Mouse (Mus musculus) E14TG2a.4 (cell line): Measurements from ENCODE around the gene Pigq.
A peak's percentile ranks its signal among the peaks of the same experiment; 100 is the strongest.

ENCODE experiments used
- H3K27me3 ChIP-seq: 2 replicates; pipeline ENCODE4 v1.6.1; 2014; ENCODE audit warnings: low read length, control low read depth; ENCODE audit not compliant: insufficient read depth
- H3K36me3 ChIP-seq: 2 replicates; pipeline ENCODE4 v1.6.1; 2014; ENCODE audit warnings: low read length, control low read depth; ENCODE audit not compliant: insufficient read depth
- H3K4me1 ChIP-seq: replicated peaks from 2 replicates; pipeline ENCODE4 v1.6.1; 2014; ENCODE audit warnings: low read depth, low read length, control low read depth
- H3K4me3 ChIP-seq: replicated peaks from 2 replicates; pipeline ENCODE4 v1.5.1; 2014; ENCODE audit warnings: mild to moderate bottlenecking, low read length
- H3K9me3 ChIP-seq: 2 replicates; pipeline ENCODE4 v1.6.1; 2014; ENCODE audit warnings: low read length, control low read depth
- CTCF ChIP-seq: conservative IDR thresholded peaks from 2 replicates; pipeline ENCODE4 v1.5.1; 2014; ENCODE audit warnings: low read length
- NANOG ChIP-seq: IDR thresholded peaks from 2 replicates; pipeline ENCODE4 v1.6.1; 2014; ENCODE audit warnings: borderline replicate concordance, low read length, mixed read lengths
- POU5F1 ChIP-seq: IDR thresholded peaks from 2 replicates; pipeline ENCODE4 v1.6.1; 2014; ENCODE audit warnings: low read length, borderline replicate concordance

The Pigq gene

DNA sequence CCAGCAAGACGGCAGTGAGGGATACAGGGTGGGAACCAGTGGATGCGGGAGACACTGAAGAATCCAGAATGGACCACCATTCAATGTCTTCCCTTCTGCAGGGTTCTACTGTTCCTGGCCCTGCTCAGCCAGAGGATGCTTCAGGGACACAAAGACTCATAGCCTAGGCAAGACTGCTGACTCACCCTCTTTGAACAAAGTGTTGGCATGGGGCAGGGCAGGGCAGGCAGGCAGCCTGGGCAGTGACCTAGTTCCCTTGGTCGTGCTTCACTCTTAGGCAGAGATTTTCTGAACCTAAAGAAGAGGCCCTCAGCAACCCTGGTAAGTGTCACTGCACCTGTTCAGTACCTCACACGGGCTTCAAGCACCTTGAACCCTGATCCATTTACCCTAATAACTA is 32.9 kb downstream of the Pigq start:
- Histone ChIP-seq H3K4me1 (peaks cover 38% of the 10 kb centered on the region), H3K36me3 (peaks cover 56% of the 10 kb centered on the region), H3K4me3 (no peak overlapping the region), H3K9me3 (no peaks in the 10 kb centered on the region), H3K27me3 (no peaks in the 10 kb centered on the region)
- TF ChIP-seq CTCF (no peak), POU5F1 (no peak), NANOG (no peak)

DNA sequence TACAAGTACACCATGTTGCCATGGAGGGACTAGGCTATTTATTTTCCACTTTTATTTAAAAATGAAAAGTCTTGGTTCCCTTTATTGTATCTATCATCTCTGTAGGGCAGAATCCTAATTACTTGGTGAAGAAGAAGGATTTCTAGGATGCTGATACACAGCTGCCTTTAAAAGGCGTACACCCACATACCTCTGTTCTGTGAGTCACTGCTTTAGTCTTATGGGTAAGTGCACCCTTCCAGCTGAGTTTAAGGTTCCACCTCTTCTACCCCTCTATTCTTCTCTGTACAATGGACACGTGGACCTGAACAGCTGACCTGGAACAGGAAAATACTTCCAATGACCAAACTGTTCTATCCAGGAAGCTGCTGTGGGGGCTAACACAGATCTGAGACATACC is 37.1 kb downstream of the Pigq start:
- Histone ChIP-seq H3K4me1 (peaks cover 29% of the 10 kb centered on the region), H3K27me3 (no peaks in the 10 kb centered on the region), H3K9me3 (no peaks in the 10 kb centered on the region), H3K36me3 (peaks cover 36% of the 10 kb centered on the region), H3K4me3 (no peak overlapping the region)
- no peak for TF ChIP-seq CTCF

DNA sequence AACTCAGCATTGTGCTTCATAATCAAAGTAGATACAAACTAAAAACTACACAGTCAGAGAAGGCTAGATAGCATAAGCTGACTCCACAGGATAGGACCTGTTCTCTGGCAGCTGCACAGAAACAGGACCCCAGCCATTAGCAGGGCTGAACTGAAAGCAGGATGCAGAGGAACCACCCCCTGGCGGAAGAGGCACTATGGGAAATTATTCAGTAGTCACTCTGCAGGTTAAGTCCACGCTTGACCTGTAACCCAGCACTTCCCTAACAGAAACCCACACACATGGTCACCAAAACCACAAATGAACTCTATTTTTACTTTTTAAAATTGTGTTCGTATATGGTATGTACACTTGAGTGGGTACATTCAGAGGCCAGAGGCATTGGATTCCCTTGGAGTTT is 41.7 kb downstream of the Pigq start:
- peaks cover 25% of the 10 kb centered on the region for H3K4me1 ChIP-seq
- peaks cover 40% of the 10 kb centered on the region for H3K36me3 ChIP-seq
- H3K27me3 ChIP-seq = no peaks in the 10 kb centered on the region
- H3K4me3 ChIP-seq = no peak overlapping the region
- no peaks in the 10 kb centered on the region for H3K9me3 ChIP-seq
- TF ChIP-seq NANOG = no peak
- no peak for TF ChIP-seq POU5F1
- no peak for TF ChIP-seq CTCF

DNA sequence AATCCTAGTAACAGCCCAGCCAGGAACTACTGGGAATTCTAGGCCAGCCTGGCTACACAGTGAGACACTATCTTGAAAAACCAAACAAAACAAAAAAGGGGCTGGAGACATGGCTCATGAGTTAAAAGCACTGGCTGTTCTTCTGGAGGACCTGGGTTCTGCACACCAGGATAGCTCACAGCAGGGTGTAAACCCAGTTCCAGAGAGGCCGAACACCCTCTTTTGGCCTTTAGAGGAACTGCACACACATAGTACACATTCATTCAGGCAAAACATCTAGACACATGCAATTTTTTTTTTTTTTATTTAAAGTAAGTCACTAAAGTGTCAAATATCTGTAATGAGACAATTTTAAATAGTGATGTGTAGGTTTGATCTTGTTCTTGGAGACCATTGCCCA is 44.5 kb downstream of the Pigq start:
- no peaks in the 10 kb centered on the region for H3K9me3 ChIP-seq
- H3K4me1 ChIP-seq = peaks cover 44% of the 10 kb centered on the region
- no peak overlapping the region for H3K4me3 ChIP-seq
- H3K27me3 ChIP-seq = no peaks in the 10 kb centered on the region
- peaks cover 32% of the 10 kb centered on the region for H3K36me3 ChIP-seq
- peak; percentile 42 for TF ChIP-seq CTCF
- no peak for TF ChIP-seq NANOG
- no peak for TF ChIP-seq POU5F1

DNA sequence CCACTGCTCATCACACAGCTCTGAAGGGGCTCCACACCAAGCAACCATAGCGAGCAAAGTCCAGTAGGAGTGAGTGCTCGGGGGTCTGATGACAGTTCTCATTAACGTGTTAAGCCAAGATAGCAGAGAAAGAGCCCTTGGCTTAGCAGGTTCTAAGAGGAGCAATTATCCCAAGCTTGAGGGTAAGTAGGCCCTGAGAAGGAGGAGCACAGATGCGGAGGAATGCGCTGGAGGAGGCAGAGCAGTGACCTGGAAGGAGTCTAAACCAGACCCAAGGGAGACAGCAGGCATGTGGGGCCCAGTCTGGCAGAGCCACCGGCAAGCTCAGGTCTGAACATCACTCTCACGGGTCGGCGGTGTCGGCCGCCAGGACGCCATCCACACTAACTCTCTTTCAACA is 48.8 kb downstream of the Pigq start:
- no peak for TF ChIP-seq NANOG
- TF ChIP-seq POU5F1 = no peak
- TF ChIP-seq CTCF = no peak
- Histone ChIP-seq H3K9me3 (no peaks in the 10 kb centered on the region), H3K27me3 (no peaks in the 10 kb centered on the region), H3K4me3 (no peak overlapping the region), H3K36me3 (peaks cover 35% of the 10 kb centered on the region), H3K4me1 (peaks cover 43% of the 10 kb centered on the region)

DNA sequence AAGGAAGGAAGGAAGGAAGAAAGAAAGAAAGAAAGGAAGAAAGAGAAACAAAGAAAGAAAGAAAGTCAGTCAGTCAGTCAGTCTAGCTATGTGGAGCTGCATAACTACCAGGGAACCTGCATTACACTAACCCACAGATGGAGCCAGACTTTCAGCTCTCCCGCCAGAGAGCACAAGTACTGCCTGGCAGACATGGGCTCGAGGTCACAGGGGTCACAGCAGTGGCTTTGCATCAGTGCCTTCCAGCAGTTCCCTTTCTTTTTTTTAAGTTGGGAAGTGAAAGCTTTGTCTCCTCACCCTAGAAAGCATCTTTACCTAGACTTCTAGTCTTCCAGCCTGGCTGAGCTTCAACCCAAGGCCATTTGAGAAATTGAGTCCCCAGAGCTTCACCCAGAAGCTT is 49.3 kb downstream of the Pigq start:
- H3K36me3 ChIP-seq = peaks cover 35% of the 10 kb centered on the region
- no peak overlapping the region for H3K4me3 ChIP-seq
- H3K9me3 ChIP-seq = no peaks in the 10 kb centered on the region
- H3K4me1 ChIP-seq = peaks cover 43% of the 10 kb centered on the region
- no peak for TF ChIP-seq POU5F1
- TF ChIP-seq NANOG = no peak
- TF ChIP-seq CTCF = no peak
- no peaks in the 10 kb centered on the region for H3K27me3 ChIP-seq

DNA sequence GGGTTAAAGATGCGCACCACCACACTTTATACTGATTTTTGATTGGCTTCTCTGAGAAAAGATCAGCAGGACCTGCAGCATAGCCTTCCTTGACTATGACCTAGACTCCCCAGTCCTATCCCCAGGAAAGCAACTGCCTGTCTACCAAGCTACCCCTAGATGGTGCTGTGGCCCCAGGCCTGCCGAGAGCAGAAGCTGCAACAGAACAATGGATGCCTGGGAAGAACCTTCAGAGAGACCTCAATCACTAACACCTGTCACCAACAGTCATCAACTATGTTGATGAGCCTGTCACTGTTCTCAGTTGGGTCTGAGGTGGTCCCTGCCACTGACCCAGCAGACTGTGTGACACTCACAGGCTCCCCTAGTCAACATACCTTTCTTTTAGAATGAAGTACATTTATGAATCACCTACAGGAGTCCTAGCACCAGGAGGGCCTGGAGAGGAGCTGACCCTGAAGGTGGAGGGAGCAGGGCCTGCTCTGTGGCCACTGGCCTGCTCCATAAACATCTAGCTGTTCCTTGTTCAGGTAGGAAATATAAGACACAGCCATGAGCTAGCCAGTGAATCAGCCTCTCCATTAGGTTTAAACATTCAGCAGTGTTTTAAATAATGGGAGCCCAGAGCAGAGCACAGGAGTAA is 50.6 kb downstream of the Pigq start:
- H3K27me3 ChIP-seq = no peaks in the 10 kb centered on the region
- peak; percentile 89 for TF ChIP-seq CTCF
- no peak for TF ChIP-seq POU5F1
- peaks cover 50% of the 10 kb centered on the region for H3K4me1 ChIP-seq

DNA sequence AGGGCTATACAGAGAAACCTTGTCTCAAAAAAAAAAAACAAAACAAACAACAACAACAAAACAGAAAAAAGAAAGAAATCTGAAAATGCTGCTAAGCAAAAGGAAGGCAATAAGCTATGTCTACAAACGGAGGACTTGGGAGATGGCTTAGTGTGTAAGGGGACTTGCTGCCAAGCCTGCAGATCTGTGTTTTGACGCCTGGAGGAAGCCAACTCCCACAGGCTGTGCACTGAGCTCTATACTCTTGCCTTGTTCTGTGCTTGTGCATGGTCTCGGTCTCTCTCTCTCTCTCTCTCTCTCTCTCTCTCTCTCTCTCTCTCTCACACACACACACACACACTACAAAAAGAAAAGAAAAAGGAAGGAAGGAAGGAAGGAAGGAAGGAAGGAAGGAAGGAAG is 55.9 kb downstream of the Pigq start:
- no peaks in the 10 kb centered on the region for H3K9me3 ChIP-seq
- TF ChIP-seq CTCF (no peak), NANOG (no peak), POU5F1 (no peak)
- H3K36me3 ChIP-seq = peaks cover 70% of the 10 kb centered on the region
- H3K4me1 ChIP-seq = peaks cover 56% of the 10 kb centered on the region
- H3K27me3 ChIP-seq = no peaks in the 10 kb centered on the region
- H3K4me3 ChIP-seq = no peak overlapping the region

More for the DNA sequence above, 50.6 kb downstream of the Pigq start:
- peaks cover 38% of the 10 kb centered on the region for H3K36me3 ChIP-seq
- no peaks in the 10 kb centered on the region for H3K9me3 ChIP-seq
- no peak overlapping the region for H3K4me3 ChIP-seq

DNA sequence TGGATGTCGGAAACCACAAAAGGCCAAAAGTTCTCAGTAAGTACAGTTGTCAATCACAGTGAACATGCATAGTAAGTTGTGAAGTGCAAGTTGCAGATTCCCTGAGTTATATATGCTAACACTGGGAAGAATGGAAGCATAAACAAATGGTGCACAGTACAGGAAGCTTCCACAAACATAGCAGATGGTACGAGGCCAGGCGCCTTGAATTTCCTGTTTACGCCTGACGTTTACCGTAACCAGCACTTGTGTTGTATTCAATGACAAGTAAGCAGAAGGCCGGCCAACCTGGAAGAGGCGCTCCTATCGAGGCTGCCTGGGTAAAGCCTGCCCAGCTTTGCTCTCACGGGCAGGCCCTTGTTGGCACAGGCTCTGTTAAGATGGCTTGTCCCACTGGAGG is 57.3 kb downstream of the Pigq start:
- peaks cover 66% of the 10 kb centered on the region for H3K4me1 ChIP-seq
- TF ChIP-seq POU5F1 (no peak), CTCF (no peak), NANOG (no peak)
- H3K9me3 ChIP-seq = no peaks in the 10 kb centered on the region
- peaks cover 84% of the 10 kb centered on the region for H3K36me3 ChIP-seq
- H3K4me3 ChIP-seq = no peak overlapping the region
- no peaks in the 10 kb centered on the region for H3K27me3 ChIP-seq
